Mouse (Mus musculus): Measurements from ENCODE around the gene Ccr4.

GRCm38 (mm10) chr9:114515364-114515763 lies 10.6 kb upstream of the Ccr4 start, which contains the start of gene C130032M10Rik:
- no peak for TF ChIP-seq CTCF (IDR thresholded peaks at IDR 0.05; ENCODE audit: low read depth)
- TF ChIP-seq EP300 (IDR thresholded peaks at IDR 0.05; ENCODE audit: low read depth): no peak

Measured in liver, postnatal 0 days (tissue).